Mouse (Mus musculus) naive thymus-derived CD4-positive, alpha-beta T cell, adult 2 months (primary cell): Measurements from ENCODE around the gene Agap1.

Experiments used
- DNase-seq: peaks from one replicate; pipeline ENCODE4 v3.0.0-alpha.2; 2011; ENCODE audit warnings: low read depth

Agap1 gene

DNA sequence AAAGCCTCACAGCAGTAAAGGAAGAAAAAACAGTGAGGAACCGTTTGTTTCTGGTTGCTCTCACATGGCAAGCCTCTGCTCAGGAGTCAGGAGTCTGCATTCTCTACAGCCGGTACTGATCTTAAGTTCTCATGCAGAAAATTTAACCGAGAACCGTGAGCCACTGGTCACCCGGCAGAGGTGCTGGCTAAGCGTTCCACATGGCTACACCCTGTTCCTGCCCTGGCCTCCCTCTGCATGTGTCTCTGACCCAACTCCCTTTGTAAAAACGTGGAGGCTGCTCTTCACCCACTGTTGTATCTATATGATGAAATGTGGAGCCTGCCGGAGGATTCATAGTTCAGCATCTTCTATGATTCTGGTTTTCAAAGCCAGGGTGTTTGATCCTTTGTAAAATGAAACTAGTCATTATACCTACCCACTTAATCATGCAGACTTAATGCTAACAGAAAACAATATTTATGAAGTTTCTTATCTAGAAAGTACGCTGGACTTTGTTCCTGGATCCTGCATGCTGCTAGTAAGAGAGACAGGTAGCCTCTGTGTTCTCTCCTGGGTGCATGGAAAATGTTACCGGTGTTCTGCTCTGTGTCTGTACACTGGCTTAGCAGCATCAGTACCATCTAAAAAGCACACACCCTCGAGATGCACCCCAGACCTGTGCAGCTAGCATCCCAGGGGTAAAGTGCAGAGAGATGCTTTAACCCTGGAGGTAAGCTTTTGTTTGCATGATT is 396.2 kb downstream of the Agap1 start:
- no peak for DNase-seq

- no peak for DNase-seq
Measured at GRCm38 (mm10) chr1:89859182-89859581, 404.6 kb downstream of the Agap1 start.

GRCm38 (mm10) chr1:89860017-89860730 is 405.6 kb downstream of the Agap1 start:
- DNase-seq = no peak

DNA sequence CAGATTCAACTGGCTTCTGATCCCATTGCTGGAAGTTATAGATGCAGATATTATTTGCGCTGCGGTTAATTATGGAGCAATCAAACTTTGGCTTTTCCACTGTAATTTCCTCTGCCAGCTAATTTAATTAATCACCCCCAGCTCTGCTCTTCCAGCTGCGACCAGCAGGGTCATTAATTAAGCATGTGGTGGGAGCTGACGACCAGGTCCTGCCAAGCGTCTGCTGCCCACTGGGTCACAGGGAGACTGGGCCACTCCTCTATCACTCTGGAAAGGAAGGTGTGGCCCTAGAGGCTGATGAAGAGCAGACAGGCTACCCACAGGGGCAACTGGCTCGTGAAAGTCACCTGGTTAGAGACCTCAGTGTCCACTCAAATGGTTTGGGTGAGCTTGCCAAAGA is 411.2 kb downstream of the Agap1 start:
- DNase-seq = no peak

DNA sequence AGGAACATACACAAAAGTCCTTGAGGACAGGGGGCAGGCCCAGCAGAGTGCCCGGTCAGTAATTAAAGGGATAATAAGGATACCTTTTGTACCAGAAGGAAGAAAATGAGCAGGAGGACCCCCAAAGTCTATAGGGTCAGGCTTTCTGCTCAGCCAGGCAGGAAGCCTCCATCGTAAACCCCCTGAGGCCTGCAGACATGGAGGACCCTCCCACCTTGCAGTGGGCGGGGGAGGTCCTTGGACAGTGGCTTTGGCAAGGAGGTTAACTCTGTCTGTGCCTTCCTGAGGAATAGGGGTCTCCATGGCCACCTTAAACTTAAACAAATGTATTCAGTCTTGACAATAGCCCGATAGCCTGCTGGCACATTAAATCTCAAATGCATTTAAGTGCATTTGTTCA is 413.2 kb downstream of the Agap1 start:
- DNase-seq = no peak

DNA sequence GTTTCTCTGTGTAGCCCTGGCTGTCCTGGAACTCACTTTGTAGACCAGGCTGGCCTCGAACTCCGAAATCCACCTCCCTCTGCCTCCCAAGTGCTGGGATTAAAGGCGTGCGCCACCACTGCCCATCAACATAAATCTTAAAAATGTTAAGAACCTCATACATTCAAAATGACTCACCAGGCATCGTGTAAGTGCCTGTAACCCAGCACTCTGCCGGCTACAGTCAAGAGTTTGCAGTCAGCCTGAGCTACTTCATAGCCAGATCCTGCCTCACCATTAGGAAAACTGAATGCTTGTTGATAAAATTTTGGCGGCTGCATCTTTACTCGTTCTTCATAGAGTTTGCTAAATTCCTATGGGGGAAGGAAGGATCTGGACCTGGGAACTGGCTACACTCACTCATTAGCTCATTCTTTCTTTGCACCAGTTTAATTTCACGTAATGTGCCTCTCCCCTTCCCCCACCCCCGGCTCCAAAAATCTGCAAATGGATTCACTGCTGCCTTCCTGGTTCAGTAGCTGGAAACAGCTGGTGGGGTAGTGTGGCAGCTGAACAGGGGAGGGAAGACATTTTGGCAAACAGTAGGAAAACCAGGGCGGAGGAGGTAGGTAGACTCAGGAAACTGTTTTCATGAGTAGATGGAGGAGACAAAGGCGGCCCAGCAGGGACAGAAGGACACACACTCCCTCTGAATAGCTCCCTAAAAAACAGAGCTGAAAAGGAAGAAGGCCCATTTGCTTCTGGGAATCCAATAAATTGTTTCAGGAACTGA is 415.7 kb downstream of the Agap1 start:
- no peak for DNase-seq

DNA sequence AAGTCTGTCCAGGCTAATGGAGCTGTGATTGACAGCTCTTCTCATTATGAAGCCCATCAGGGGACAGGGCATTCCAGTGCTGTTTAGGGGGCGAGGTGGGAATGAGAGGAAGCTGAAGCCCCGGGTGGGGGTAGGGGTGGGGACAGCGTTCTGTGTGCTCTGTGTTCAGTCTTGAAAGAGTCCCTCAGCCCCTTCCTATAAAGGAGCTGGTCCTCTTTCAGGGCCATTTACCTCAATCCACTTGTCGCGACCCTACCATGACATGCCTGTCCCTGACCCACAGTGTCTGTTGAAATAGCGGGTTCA is 416.3 kb downstream of the Agap1 start:
- no peak for DNase-seq

- DNase-seq = no peak
Measured at GRCm38 (mm10) chr1:89876346-89877072, 421.9 kb downstream of the Agap1 start.

DNA sequence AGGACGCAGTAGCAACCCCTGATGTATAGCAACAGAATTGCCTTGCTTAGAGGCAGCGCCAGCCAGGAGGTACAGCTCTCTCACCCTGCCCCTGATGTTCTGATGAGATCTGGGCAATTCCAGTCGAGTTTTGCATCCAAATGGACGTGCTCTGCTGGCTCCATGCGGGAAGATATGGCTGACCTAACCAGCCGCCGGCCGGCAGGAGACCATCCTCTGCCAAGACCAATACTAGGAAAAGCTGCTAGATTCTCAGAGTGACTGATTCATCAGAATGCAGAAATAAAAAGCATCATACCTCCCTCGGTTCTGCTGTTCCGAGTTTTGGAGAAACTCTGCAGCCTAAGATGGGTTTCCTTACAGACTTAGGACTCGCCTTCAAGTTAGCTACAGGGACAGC is 423.9 kb downstream of the Agap1 start:
- no peak for DNase-seq

- no peak for DNase-seq
Measured at GRCm38 (mm10) chr1:89880193-89880592, 425.6 kb downstream of the Agap1 start.

DNA sequence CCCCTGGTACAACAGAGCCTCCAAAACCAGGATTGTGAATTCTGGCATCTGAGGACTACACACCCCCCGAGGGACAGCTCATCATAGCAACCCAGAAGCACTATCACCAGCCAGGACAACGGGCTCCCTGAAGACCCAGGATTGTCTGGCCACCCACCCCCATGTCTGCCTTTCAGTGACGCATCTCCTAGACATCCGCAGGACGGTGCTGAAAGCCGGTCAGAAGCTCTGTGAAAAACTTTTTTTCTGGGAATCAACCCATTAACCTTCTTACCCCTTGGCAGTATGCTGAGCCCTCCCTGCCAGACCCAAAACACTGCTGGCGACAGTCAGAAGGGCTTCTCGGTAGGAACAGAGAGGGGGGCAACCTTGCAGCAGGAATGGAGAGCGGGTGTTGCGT is 426.2 kb downstream of the Agap1 start:
- no peak for DNase-seq

DNA sequence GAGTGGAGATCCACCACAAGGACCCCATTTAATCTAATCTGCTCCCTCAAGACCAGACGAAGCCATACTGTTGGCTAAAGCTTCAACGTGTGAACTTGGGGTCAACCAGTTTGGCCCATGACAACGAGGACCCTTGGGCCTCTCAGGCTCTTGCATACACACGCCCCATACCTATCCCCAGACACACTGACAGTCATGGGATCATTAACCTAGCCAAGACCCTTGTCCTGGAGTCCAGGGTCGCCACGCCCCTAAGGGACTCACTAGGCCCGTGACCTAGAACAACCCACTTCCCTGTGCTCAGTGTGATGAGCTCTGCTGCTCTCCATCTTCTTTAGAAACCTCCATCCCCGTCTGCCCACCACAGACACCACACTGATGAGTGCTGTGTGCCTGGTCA is 429.7 kb downstream of the Agap1 start:
- DNase-seq = no peak

DNA sequence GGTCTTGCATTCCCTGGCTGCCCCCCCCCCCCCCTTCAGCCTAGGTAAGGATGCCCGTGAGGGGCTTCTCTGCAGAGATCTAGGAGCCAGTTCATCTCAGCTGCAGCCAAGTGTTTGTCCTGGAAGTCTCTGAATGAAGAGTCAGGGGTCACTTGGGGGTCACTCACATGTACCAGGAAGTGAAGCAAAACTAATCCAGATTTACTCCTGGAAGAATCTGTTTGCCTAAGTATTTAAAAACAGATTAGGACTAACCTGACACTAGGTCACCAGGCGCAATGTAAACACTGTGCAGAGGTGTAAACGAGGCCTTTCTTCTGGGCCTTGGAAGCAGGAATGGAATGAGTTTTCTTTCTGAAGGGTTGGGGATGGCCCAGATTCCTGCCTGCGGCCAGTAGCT is 431.1 kb downstream of the Agap1 start:
- DNase-seq = no peak

- DNase-seq = no peak
Measured at GRCm38 (mm10) chr1:89891400-89891799, 436.8 kb downstream of the Agap1 start.

- DNase-seq = no peak
Measured at GRCm38 (mm10) chr1:89892281-89892680, 437.7 kb downstream of the Agap1 start.

GRCm38 (mm10) chr1:89895801-89896200 is 441.2 kb downstream of the Agap1 start:
- DNase-seq = no peak

GRCm38 (mm10) chr1:89899036-89899435 is 444.4 kb downstream of the Agap1 start:
- no peak for DNase-seq

DNA sequence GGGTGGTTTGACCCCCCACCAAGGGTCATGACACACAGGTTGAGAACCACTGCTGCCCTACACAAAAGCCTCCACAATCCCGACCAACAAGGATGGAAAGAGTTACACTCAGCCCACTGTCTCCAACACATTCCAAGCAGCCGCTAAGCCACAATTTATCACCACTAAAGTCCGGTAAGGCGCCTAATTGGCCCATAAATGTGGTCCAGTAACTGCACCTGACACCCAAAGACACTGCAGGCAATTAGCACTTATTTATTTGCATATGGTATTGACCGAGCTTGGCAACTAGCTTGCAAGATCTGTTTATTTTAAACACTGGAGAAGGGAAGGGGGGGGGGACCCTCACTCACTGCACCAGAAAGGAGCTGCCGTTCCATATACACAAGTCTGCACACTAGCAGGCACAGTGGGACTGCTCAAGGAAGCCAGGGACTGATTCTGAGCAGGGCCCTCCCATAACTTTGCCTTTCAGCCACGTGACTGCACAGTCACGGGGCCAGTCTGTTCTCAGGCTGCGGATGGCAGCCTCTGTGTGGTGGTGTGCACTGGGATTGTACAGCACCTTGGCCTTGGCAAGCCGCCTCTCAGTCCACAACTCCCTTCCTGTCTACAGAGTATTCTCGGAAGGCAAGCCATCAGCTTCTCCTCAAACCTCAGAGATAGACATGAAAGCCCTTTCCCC is 445.3 kb downstream of the Agap1 start:
- no peak for DNase-seq

- no peak for DNase-seq
Measured at GRCm38 (mm10) chr1:89901381-89901780, 446.8 kb downstream of the Agap1 start.

GRCm38 (mm10) chr1:89902236-89902635 is 447.6 kb downstream of the Agap1 start:
- DNase-seq = no peak

DNA sequence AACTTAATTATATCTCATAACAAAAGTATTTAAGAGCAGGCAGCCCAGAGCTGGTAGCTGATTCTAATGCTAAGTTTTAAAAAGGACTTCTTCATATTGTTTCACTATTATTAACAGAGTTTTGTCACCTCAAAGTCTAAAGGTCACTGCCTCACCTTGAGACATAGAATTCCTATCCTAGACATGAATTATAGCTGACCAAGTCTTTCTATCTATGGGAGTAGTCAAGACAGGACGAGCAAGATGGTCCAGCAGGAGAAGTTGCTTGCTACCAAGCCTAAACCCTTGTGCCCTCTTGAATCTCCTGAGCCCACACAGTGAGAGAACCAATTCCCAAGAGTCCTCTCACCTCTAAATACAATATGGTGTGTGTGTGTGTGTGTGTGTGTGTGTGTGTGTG is 448.0 kb downstream of the Agap1 start:
- no peak for DNase-seq

GRCm38 (mm10) chr1:89909796-89910195 is 455.2 kb downstream of the Agap1 start:
- no peak for DNase-seq
